Mouse (Mus musculus) CH12.LX (cell line): ENCODE measurements at regions not wholly inside any gene's neighbourhood (a gene's known extent, or its start where the extent isn't known, plus 50 kb on each side); places are given as distances from the start of the nearest gene placed in this dataset.

Experiments
- CTCF ChIP-seq, 2 experiments: IDR thresholded peaks in 1 of 2; conservative IDR thresholded peaks in 1 of 2; 2 replicates each; pipeline ENCODE4 v1.5.1; 2011 to 2012; ENCODE audit warnings: low read depth in 2 of 2, low read length in 2 of 2, improper control_type of control experiment in 1 of 2, inconsistent platforms in 1 of 2, mild to moderate bottlenecking in 1 of 2, moderate library complexity in 1 of 2
- IRF4 ChIP-seq: IDR thresholded peaks from 2 replicates; pipeline ENCODE4 v1.6.1; 2014; ENCODE audit warnings: low read depth, mild to moderate bottlenecking, inconsistent platforms, low read length, improper control_type of control experiment
- MAX ChIP-seq: IDR thresholded peaks from 2 replicates; pipeline ENCODE4 v1.6.1; 2011; ENCODE audit warnings: low read length, improper control_type of control experiment

- TF ChIP-seq CTCF (conservative IDR thresholded peaks at IDR 0.05 in 1 of 2, IDR thresholded peaks at IDR 0.05 in 1 of 2; ENCODE audit: low read depth in 2 of 2, low read length in 2 of 2) = no peak
- TF ChIP-seq MAX = no peak
- no peak for TF ChIP-seq IRF4
These were observed 180.4 kb upstream of the Gm17509 start for GRCm38 (mm10) chr13:117401245-117401644.
